Mouse (Mus musculus) cerebellum, adult (tissue): ENCODE results near the gene Tfip11.

ENCODE experiments used
- ATAC-seq: cut with Nextera tagmentation; 2 replicates; pipeline ENCODE4 v1.9.2; 2017; ENCODE audit warnings: mild to moderate bottlenecking, moderate library complexity, mixed read lengths; ENCODE audit not compliant: insufficient number of reproducible peaks, low FRiP score, low TSS enrichment

Tfip11 gene

DNA sequence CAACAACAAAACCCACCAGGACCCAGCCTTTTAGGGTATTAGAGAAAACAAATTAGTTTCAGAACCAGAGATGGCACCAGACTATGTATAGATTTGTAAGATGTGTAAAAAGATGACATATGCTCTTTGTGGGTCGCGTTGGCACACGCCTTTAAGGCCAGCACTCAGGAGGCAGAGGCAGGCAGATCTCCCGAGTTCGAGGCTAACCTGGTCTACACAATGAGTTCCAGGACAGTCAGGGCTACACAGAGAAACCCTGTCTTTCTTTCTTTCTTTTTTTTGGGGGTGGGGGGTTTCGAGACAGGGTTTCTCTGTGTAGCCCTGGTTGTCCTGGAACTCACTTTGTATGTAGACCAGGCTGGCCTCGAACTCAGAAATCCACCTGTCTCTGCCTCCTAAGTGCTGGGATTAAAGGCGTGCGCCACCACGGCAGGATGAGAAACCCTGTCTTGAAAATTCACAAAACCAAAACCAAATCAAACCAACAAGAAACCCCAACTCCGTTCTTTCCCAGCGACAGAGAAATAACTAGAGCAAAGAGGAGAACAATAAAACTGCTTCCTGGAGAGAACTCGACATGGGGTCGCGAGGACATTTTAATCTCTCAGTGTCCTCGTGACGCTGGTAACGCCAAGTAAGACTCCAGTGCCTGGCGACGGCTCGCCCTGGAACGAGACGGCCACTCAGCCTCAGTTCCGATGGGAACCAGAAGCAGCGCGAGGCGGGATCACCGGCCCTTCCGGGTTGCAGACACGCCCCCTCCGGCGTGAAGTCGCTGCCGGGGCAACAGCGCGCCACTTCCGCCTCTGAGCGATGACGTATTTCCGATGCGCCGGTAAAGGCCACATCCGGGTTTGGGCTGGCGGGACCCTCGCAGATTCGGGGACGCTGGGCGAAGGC, at the start of gene Tfip11:
Tfip11 (plus strand) TSS at position 813 of the 900 bp plus-strand sequence.
- ATAC-seq, result peak; percentile 89; the same call in 1 of the 2 replicates

DNA sequence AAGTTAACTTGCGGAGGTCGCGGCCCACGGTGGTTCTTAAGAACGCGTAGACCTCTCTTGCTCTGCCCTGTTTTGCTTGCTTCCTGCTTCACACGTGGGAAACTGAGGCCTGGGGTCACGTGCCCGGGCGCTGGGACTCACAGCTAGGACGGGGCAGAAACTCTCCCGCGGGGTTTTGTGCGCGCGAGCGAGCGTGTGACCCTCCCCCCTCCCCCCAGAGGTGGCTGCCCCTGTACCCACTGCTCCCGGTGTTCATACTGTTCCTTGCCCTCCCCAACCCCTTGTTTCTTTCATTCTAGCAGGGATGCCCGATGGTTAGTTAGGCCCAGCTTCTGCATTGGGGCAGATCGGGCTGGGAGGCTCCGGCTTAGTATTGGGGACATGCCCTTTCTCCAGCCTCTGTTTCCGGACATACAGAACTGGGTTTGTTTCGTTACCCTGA, 49.2 kb upstream of the Tfip11 start:
- ATAC-seq, result no peak

DNA sequence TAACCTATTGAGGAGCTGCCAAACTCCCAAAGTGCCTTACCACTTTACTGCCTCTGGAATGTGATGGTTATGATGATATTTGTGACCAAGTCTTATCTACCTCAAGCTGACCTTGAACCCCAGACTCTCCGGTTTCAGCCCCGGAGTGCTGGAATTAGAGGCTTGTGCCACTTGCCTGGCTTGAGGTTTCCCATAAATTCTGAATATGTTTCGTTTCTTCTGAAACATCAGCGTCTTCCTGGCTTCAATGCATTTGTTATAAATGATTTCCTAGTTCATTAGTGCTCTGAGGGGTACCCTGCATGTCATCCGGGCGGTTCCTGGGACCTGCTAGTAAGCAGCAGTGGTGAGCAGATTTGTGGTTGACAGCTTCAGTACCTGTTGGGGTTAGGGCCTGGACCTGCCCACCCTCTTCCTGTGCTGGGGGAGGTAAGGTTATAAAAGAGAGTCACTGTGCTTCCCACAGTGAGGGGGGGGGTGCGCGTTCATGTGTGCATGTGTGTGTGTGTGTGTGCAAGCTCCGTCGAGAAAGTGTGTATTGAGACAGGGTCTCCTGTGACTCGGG, 48.2 kb upstream of the Tfip11 start:
- ATAC-seq, result no peak

DNA sequence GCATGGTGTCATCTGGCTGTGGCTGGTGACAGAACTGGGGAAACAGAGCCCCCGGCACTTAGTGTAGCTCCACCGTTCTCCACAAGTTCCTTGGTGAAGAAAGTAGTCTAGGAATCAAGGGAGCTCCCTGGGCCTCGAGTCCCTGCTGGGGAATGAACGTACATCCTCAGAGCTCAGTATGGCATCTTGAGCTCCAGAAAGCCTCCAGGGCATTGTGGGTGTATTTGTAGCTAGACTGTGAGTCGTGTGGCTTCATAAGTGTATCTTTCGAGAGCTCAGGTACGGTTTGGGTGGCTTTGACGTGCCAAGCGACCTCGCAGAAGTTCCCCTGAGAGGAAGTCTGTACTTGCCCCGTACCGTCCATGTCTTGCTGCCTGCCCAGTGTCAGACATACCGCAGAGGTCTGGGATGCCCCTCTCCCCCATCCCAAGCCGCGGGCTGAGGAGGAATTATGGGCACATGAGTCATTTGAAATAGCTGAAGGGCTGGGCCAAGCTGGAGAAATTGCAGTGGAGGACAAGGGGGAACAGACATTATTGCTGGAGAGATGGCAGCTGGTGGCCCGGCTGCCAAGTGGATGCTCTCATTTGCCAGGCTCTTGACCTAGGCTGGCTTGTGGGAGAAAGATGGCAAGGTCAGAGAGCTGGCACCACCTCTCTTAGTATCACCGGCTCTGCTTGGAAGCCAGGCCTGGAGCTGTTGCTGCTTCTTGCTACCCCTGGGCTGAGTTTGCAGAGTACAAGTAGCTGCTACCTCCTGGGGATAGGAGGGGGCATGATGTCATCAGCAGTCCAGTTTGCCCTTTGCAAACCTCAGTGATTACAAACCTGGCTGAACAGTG, 46.8 kb upstream of the Tfip11 start:
- no peak for ATAC-seq

DNA sequence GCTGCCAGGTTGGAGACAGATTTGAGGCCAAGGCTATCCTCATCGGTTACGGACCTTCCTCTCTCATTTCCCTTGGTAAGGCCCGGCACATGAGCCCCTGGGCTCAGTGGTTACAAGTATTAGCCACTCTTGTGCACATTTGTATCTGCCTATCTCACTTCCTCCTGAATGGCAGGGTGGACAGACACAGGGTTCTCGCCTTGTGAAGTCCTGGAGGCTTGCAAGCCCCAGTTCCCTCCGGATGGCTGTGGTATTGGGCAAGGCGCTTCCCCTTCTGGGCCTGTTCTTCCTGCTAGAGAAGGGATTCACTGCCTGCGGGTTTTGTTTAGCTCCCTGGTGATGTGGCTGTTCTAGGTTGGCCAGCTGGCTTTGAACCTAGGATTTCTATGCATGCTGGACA, 46.0 kb upstream of the Tfip11 start:
- no peak for ATAC-seq

DNA sequence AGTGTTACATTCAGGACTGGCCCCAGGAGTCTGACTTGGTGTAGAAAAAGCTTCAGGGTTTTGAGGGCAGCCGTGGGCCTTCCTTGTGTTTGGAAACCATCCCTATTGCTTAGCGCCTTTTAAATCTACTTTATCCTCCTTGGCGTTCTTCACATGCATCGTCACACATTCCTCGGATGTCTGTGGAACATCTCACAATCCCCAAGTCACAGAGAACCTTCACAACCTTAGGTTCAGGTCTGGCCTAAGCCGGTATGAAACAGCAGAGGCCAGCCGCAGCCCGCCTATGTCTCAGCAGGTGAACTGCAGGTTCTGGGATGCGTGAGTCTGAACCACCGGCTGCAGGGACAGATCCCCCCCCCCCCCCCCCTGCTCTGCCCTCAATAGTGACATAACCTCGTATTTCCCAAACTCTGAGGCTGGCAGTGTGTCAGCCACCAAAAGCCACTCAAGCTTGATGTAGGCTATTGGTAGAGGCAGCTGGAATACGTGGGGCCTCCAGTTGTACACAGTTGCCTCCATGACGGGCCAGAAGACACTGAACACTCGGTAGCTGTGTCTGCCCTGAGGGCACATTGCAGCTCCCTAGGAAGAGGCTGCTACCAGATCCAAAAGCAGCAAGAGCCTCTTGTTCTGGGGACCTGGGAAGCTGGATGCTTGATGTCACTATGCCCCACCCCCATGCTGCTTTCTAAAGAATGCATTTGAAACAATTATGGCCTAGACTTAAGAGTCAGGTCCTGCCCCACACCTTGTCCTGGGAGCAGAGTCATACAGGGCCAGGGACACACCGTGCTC, 45.1 kb upstream of the Tfip11 start:
- ATAC-seq, result no peak

DNA sequence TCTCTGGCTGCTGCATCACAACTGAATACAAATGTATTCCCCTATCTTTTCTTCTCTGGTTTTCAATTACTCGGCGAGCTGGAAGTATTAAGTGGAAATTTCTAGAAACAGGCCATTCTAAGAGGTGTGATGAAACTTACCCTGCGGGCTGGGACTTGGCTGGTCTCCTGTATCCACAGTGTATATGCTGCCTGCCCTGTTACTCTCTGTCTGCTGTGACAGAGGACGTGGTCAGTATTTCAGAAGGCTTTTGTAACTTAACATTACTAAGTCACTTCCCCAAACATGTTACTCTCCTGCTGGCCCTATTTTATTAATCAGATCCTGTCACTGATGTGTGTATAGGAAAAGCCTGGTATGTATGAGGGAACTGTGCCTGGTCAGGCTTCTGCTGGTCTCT, 44.5 kb upstream of the Tfip11 start:
- no peak for ATAC-seq

DNA sequence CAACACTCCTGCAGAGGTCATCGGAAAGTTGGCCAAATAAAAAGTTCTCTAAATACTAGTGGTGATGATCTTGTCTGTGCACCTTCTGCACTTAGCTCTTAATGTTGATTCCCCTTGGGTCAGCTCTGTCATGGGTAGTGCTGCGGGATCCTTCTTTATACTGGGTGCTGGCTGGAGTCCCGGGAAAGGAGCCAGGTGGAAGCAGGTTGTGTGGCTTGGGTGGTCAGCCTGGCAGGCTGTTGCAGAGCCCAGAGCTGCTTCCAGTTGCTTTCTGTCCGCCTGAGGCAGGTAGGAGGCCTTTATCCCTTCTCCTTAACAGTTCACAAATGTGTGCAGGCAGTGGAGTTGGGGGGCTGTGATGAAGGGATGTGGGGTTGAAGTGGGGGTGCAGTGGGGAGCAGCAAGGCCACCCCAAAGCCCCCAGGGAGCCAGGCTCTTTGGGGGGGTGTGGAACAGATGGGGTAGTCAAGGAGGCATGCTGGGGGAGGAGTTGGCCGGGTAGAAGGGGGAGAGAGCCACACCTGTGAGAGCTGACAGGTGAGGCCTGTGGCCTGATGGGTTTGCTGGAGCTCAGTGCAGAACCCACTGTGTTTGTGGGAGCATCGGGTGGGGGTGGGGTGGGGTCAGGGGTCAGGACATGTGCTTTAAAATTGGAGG, 43.9 kb upstream of the Tfip11 start:
- no peak for ATAC-seq

DNA sequence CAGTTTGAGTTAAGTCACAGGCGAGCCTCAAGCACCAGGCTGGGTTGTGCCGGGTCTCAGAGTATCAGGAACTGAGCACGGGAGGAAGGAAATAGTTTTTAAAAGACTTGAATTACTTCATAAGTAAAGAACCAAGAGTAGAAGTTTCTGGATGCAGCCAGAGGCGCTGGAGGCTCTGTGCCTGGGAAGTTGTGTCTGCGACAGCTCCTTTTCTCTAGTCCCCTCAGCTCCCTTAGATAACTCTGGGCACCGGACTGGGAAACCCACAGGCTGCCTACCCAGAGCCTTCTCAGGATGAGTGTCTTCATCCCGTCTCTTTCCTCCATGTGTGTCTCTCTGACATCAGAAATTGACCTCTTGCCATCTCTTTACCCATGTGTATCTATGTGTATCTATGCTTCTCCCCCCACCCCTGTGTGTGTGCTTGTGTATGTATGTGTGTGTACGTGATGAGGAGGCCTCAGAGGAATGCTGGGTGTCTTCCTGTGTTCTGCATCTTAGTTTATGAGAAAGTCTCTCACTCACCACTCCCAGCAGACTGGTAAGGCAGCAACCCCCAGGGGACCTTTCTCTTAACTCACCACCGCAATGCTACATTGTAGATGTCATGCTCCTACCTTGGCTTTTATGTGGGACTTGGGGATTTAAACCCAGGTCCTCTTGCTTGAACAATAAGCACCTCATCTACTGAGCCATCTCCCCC, 43.2 kb upstream of the Tfip11 start:
- ATAC-seq, result no peak

DNA sequence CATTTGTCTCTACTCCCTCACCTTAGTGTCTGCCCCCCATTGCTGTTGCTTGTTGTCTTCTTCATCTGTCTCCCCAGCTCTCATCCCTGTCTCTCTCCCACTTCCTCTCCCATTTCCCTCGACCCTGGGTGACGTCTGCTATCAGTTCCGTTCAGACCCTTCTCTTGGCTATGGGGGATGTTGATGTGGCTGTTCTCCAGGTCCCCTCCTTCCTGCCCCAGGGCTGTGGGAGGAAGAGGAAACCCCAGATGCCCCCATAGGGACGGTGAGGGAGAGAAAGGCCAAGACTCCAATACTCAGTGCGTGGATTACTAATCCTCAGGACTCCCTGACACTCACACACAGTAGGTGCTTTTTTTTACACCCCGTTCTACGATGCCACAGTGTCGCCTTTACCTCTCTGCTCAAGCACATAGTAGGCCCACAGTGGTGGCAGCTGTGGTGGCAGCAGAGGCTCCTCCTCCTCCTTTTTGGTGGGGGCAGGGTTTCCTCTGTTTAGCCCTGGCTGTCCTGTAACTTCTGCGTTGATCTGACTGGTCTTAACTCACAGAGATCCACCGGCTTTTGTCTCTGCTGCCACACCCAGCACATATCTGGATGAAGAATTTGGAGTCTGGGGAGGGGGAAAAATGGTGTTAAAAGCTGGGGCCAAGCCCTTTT, 42.5 kb upstream of the Tfip11 start:
- no peak for ATAC-seq

DNA sequence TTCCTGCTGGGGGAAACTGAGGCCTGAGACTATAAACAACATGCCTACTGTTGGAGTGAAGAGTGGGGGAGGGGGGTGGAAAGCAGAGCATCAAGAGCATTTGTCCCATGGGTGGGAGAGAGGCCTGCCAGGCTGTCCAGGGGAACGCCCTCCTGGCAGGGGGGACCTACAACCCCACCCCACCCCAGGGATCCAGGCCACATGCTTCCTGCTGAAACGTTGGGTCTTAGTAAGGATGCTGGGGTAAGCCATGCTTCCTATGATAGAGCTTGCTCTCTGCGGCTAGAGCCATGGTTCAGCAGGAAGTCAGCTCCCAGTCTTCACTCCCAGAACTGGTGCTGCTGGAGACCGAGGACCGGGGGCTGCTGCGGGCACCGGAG, 42.0 kb upstream of the Tfip11 start:
- ATAC-seq, result no peak

DNA sequence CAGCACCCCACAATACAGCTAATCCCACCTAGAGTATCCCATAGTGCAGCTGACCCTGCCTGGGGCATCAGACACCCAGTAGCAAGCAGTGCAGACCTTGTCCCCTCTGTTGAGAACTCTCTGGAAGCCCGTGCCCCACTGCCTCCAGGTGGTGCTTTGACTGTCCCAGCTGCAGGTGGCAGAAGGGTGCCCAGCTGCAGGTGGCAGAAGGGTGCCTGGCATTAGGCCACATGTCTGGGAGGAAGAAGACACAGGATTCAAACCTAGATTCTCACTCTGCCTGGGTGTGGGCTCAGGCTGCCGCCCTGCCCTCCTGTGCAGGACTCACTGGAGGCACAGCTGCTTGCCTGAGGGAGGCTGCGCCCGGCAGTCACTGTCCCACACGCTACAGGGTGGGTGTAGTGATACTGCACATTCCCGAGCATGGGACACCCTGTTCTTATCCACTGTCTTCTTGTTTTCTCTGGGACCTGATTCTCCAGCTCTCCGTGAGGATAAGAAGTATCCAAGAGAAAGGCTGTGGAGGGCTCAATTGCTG, 40.5 kb upstream of the Tfip11 start:
- no peak for ATAC-seq

DNA sequence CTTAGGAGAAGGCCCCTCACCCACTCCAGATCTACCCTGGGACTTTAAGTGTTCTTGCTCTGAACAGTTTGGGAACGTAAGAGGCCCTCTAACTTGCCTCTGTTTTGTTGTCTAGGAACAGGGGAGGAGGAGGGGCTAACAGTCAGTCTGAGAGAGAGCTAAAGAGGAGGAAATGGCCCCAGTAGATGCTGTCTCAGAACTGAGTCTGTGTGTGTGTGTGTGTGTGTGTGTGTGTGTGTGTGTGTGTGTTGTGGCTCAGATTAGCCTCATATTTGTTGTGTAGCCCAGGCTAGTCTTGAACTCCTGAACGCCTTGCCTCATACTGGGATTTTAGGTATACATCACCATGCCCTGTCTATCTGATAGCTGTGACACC, 39.6 kb upstream of the Tfip11 start:
- no peak for ATAC-seq

DNA sequence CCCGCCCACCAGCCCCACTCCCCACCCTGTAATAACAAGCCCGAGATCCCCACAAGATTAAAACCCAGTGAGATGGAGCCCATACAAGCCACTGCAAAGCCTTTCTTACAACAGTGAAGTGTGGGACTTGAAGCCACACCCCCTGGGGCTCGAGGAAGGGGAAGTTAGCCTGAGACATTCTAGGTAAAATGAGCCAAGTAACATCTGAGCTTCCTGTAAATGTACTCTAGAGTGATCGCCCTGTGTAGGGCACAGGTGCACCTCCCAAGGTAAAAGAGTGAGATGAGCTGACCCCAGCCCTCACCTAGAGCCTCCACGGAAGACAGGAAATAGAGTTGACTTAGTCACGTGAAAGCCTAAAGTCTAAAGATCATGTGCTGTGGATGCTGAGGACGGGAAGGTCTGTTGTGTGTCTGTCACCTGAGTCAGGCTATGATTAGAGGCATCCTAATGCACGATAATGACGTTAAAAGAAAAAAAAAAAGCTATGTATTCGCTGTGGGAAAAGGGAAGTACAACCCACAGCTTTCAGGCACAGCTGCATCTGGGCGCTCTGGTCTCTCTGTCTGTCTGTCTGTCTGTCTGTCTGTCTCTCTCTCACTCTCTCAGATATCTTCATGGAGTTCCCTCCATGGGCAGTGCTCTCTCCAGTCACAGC, 39.0 kb upstream of the Tfip11 start:
- no peak for ATAC-seq

DNA sequence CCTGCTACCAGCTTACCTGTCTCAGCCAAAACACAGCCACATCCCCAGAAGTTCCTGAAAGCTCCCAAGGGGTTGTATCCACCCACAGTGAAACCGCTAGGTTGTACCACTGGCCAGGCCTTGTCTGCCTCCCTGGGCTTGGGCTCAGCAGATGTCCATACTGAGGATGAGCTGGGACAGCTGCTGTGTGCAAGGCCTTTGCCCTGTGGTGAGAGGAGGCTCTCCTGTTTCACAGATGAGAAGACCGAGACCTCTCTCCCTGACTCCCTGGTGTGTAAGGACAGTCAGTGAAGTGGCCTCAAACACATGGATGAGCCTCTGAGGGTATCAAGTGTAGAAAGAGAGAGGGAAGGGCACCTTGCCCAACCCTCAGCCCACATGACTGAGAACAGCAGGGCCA, 38.5 kb upstream of the Tfip11 start:
- no peak for ATAC-seq

DNA sequence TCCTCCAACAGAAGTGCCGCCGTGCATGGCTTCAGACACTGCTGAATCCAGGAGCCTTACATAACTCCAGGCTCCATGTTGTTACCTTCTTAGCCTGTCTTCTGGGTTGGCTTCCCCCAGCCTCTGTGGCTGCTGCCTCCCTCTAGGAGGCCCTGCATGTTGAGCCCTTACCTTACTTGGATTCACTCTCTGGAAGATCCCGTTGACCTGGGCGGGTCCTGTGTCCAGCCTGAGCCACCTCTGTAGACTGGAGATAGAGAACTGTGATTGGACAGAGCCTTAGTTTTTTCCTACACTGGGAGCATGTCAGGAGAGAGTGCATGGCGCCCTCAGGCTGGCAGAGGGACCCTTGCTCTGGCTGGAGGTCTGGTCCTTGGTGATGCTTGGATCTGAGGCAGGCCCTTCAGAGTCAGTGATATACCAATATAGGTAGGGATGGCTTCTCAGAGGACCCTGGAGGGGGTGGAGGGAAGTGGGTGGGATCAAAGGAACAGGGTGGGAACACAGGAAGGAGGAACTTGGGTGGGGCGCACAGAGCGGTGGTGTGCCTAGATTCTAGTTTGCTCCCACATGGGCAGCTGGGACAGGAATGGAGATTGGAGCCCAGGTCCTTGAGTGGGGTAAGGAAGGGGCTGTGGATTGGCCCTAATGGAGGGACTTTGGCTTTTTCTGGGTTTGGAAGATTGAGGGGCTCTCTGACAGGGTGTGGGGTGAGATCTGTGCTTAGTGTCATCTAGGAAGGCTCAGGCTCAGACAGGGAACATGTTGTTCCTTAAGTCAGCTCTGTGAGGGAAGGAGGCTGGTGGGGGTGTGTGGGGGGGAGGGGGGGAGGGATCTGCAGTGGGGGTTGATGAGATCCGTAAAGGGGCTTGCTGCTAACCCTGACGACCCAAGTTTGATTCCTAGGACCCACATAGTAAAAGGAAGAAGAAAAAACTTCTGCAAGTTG, 37.7 kb upstream of the Tfip11 start:
- ATAC-seq, result no peak

DNA sequence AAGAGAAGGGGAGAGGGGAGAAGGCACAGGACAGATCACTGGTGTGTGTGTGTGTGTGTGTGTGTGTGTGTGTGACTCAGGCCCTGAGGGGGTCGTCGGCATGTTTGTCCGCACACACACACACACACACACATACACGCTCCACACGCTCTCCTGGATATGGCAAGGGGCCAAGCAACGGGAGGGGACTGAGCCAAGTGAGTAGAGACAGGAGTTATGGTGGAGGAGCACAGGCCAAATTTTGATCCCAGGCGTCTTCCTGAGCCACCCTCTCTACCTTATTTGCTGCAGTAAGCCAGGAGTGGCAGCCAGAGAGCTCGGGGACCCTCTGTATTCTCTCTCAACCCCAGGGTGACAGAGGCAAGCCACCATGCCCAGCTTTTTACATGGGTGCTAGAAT, 36.9 kb upstream of the Tfip11 start:
- no peak for ATAC-seq
